Mouse (Mus musculus): ENCODE data around the gene Tcp10c.
"Not testable (repeated sequence)": the region's sequence is repeated elsewhere in the genome, so short reads cannot be mapped to it uniquely, and the experiment has no call there.

GRCm38 (mm10) chr17:13362489-13362888 lies 8.1 kb downstream of the Tcp10c start:
- TF ChIP-seq CTCF (IDR thresholded peaks at IDR 0.05; ENCODE audit: low read depth); EP300 (optimal IDR thresholded peaks at IDR 0.05): not testable (repeated sequence)
